Mouse (Mus musculus): ENCODE data around the gene Tspo2. TPM values are rescaled to one million over a fixed set of nuclear protein-coding genes. Genes with fewer than 3 reads are reported as not detected.

The Tspo2 gene
- polyA plus RNA-seq (2017; shearing (Covaris generic)), result 0.32 TPM

DNA sequence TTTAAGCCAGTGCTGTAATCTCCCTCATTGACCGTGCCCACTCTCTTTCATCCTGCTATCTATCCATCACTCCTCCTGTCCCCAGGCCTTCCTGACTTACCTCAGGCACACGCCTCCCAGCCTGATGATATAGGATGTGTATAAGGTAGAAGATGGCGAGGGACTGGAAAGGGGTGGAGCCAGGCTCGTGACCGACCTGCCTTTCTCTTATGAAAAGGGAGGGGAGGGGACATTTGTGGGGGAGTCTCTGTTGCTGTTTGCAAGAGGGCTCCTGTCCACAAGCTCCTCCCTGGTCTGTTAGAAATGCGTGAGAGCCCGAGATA is at the start of gene Tspo2:
Gene Tspo2 (minus strand): TSS at position 170 of the 323 bp plus-strand sequence.

DNA sequence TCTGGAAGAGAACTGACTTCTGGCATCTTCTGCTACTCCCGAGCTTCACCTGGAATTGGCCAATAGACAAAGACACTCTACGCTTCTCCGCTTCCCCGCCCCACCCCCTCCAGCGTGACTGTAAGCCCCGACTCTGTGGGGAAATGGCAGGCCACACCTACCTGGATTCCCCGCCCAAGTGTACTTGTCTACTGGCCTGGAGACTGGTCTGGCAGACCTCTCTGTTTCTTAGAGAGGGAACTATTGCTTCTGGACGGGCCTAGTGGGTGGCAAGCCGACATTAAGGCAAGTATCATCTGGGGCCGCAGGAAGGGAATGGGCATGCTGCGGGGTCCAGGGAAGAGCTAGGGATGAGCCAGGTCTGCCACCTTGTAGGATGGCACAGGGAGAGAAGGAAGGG is 3.4 kb upstream of the Tspo2 start, which contains the start of gene Unc5cl:
Gene Unc5cl (plus strand): TSS at position 214 of the 400 bp plus-strand sequence.

DNA sequence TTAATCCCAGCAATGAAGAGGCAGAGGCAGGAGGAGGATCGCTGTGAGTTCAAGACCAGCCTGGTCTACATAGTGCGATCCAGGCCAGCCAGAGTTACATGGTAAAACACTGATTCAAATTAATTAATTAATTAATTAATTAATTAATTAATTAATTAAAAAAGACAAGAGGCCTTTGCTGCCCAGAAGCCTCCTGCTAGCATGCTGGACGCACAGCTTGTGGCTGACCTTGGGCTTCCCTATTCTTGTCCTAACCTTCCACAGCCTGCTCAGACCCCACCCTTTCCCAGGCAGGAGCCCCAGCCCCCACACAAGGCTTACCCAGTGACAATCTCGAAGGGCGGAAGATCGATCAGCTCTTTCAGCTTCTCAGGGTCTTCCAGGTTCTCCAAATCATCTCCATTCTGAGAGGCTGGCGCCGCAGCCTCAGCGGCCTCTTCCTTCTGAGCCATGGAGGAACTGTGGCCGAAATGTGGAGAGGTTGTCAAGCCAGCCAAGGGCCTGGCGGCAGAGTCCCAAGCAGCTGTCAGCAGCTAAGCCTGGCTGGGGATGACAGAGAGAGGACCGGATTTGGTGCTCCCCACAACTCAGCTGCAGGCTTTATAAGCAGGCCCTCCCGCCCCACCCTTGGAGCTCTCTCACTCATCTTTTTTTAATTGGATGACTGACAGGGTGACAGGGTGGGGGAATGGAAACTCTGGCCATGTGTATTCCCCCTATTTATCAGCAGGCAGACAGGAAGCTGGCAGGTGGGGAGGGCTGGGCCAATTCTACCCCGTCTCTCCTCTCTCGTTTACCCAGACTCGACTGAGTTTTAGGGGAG is 19.0 kb downstream of the Tspo2 start, which contains the start of gene Apobec2:
Gene Apobec2 (minus strand): TSS at position 773 of the 823 bp plus-strand sequence.

DNA sequence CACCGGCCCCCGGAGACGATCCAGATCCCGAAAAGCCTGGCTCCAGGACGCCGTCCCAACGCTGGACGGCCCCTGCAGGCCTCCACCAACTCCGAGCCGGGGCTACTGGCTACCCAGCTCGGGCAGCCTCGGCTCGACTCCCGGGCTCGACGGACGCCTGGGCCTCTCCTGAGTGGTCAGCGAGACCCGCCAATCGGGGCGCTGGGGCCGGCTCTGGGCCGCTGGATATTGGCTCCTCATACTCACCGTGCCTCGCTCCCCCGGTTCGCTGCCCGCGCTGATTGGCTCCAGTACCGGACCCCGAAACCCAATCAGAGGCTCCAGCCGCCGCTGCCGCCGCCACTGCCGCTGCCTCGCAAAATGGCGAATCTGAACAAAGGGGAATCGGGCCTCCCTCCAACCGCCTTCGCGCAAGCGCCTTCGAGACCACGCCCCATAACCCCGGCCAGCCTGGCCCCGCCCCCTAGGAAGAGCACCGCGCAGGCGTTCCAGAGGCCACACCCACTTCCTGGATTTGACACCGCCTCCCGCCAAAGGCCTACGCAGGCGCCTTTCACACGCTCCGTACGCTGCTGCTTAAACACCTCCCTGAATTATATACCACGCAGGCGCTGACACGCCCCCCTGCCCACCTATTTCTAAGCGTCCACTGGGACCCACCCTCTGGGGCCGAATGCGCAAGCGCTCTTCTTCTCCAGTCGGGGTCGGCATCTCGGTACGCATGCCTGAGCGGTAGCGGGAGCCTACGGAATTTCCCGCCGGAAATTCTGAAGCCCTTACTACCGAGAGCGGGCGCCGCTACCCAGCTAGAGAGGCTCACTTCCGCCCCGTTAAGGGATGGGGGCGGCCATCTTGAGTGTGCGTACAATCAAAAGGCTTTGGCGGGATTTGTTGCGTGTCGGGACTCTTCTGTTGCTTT is 41.7 kb downstream of the Tspo2 start, which contains the start of the genes Nfya and Oard1:
Gene Nfya (minus strand): TSS at position 527 of the 919 bp plus-strand sequence.
Gene Oard1 (plus strand): TSS at position 635 of the 919 bp plus-strand sequence.

Other genes starting within 250 kb of the Tspo2 start
- 0.21 TPM for gene Trem1, start 218.8 kb downstream of the Tspo2 start, polyA plus RNA-seq (2017; shearing (Covaris generic))
- not detected for gene Trem3, start 203.7 kb downstream of the Tspo2 start, polyA plus RNA-seq (2017; shearing (Covaris generic))
- gene Treml4, start 187.2 kb downstream of the Tspo2 start, polyA plus RNA-seq (2017; shearing (Covaris generic)), result 0.94 TPM
- gene Treml2, start 152.0 kb downstream of the Tspo2 start, polyA plus RNA-seq (2017; shearing (Covaris generic)), result 1.7 TPM
- 0.96 TPM for gene B430306N03Rik, start 135.4 kb downstream of the Tspo2 start, polyA plus RNA-seq (2017; shearing (Covaris generic))
- gene Trem2, start 105.1 kb downstream of the Tspo2 start, polyA plus RNA-seq (2017; shearing (Covaris generic)), result not detected
- gene Treml1, start 91.6 kb downstream of the Tspo2 start, polyA plus RNA-seq (2017; shearing (Covaris generic)), result not detected
- 9.6 TPM for gene Nfya, start 41.6 kb downstream of the Tspo2 start, polyA plus RNA-seq (2017; shearing (Covaris generic))
- 58.5 TPM for gene Oard1, start 41.5 kb downstream of the Tspo2 start, polyA plus RNA-seq (2017; shearing (Covaris generic))
- gene Apobec2, start 18.6 kb downstream of the Tspo2 start, polyA plus RNA-seq (2017; shearing (Covaris generic)), result 18.2 TPM
- 7.1 TPM for gene Unc5cl, start 3.4 kb upstream of the Tspo2 start, polyA plus RNA-seq (2017; shearing (Covaris generic))

All from effector memory CD4-positive, alpha-beta T cell, adult 7 months (primary cell).